Mouse (Mus musculus): ENCODE results near the gene Slc45a3.

- TF ChIP-seq POLR2A (IDR thresholded peaks at IDR 0.05; ENCODE audit: extremely low read depth, insufficient read depth, low read length) (no peak), CTCF (IDR thresholded peaks at IDR 0.05; ENCODE audit: extremely low read depth, insufficient read depth, low read length) (no peak)
These were observed 46.3 kb downstream of the Slc45a3 start for GRCm38 (mm10) chr1:132008881-132009644.
